Mouse (Mus musculus) intestine, embryonic 14.5 days (tissue): ENCODE data around the gene Abl1. TPM values are rescaled to one million over a fixed set of nuclear protein-coding genes. Genes with fewer than 3 reads are reported as not detected.

Source experiments
- ATAC-seq: fragments of 200-750 bp; cut with Nextera tagmentation; replicated peaks from 2 replicates; pipeline ENCODE4 v1.8.0; 2017; ENCODE audit warnings: low read depth, moderate number of reproducible peaks, moderate TSS enrichment, moderate library complexity; ENCODE audit not compliant: low FRiP score, low TSS enrichment
- DNase-seq: peaks from one replicate; pipeline ENCODE4 v3.0.0-alpha.2; 2018; ENCODE audit warnings: low spot score
- H3K27ac ChIP-seq: fragments of 300-500 bp; sonication (generic); 2 replicates; pipeline ENCODE4 v1.5.1; 2014; ENCODE audit warnings: low read depth, mild to moderate bottlenecking, control low read depth
- H3K27me3 ChIP-seq: fragments of 300-500 bp; sonication (generic); replicated peaks from 2 replicates; pipeline ENCODE4 v1.6.1; 2014; ENCODE audit warnings: low read length, control low read depth; ENCODE audit not compliant: control insufficient read depth, insufficient read depth
- H3K36me3 ChIP-seq: fragments of 300-500 bp; sonication (generic); 2 replicates; pipeline ENCODE4 v1.6.1; 2014; ENCODE audit warnings: low read length, control low read depth; ENCODE audit not compliant: control insufficient read depth, insufficient read depth
- H3K4me1 ChIP-seq: fragments of 300-500 bp; sonication (generic); replicated peaks from 2 replicates; pipeline ENCODE4 v1.6.1; 2014; ENCODE audit warnings: low read length, control low read depth, mixed read lengths; ENCODE audit not compliant: control insufficient read depth, insufficient read depth
- H3K4me2 ChIP-seq: fragments of 300-500 bp; sonication (generic); 2 replicates; pipeline ENCODE4 v1.6.1; 2014; ENCODE audit warnings: low read length
- H3K4me3 ChIP-seq: fragments of 300-500 bp; sonication (generic); 2 replicates; pipeline ENCODE4 v1.5.1; 2014; ENCODE audit warnings: low read depth, low read length, control low read depth, mixed read lengths
- H3K9ac ChIP-seq: fragments of 300-500 bp; sonication (generic); 2 replicates; pipeline ENCODE4 v1.6.1; 2014; ENCODE audit warnings: mild to moderate bottlenecking, low read length
- H3K9me3 ChIP-seq: fragments of 300-500 bp; sonication (generic); 2 replicates; pipeline ENCODE4 v1.6.1; 2016; ENCODE audit warnings: low read length, control low read depth; ENCODE audit not compliant: control insufficient read depth
- WGBS: fragments of 180-500 bp; shearing (Covaris S2); extraction: QIAGEN DNeasy Blood & Tissue Kit; methylation state at CpG from one replicate; pipeline ENCODE4 v1.1.7; 2014; 5-methylcytosine and 5-hydroxymethylcytosine counted together
- polyA plus RNA-seq: library from polyadenylated mRNA; unstranded; fragments of >200 nt; fragmentation: Nextera tagmentation; extraction: Ambion mirVana; gene quantifications from 2 replicates; pipeline ENCODE4 v1.2.1, GENCODE M21; 2014

Abl1 gene
- polyA plus RNA-seq, 1 experiment from 2014 or later: 48.1 TPM

GRCm38 (mm10) chr2:31822524-31823371, 134.6 kb downstream of the Abl1 start:
- Histone ChIP-seq H3K4me2 (peak overlapping the region; percentile 42), H3K27me3 (0 out of 2 replicates have a peak, but pooled peaks cover 3% of the 10 kb centered on the region), H3K4me1 (no peaks in the 10 kb centered on the region; the same call in 1 of the 2 replicates), H3K9ac (no peak overlapping the region), H3K27ac (no peak overlapping the region), H3K4me3 (0 out of 2 replicates have a peak overlapping the region, but pooled peaks have one; percentile 12), H3K9me3 (no peaks in the 10 kb centered on the region), H3K36me3 (no peaks in the 10 kb centered on the region)
- DNase-seq: peak; percentile 61
- WGBS: 13% methylated on average over 39 of the region's 39 CpGs
- 0 out of 2 replicates have a peak, but pooled peaks have one; percentile 16 for ATAC-seq

GRCm38 (mm10) chr2:31823933-31824730, 136.0 kb downstream of the Abl1 start:
- no peak for DNase-seq
- Histone ChIP-seq H3K4me3 (no peak overlapping the region), H3K9me3 (no peaks in the 10 kb centered on the region), H3K27ac (no peak overlapping the region), H3K27me3 (0 out of 2 replicates have a peak, but pooled peaks cover 3% of the 10 kb centered on the region), H3K4me2 (no peak overlapping the region), H3K4me1 (peaks cover 5% of the 10 kb centered on the region; the same call in 1 of the 2 replicates), H3K9ac (no peak overlapping the region), H3K36me3 (no peaks in the 10 kb centered on the region)
- no peak for ATAC-seq
- 82% methylated on average over 12 of the region's 15 CpGs for WGBS

GRCm38 (mm10) chr2:31825469-31825911, 137.3 kb downstream of the Abl1 start:
- H3K4me1 ChIP-seq: peaks cover 5% of the 10 kb centered on the region; the same call in 1 of the 2 replicates
- WGBS: 74% methylated on average over 16 of the region's 16 CpGs
- no peak overlapping the region for H3K27ac ChIP-seq
- H3K9me3 ChIP-seq: no peaks in the 10 kb centered on the region
- ATAC-seq: no peak
- H3K9ac ChIP-seq: no peak overlapping the region
- H3K27me3 ChIP-seq: 0 out of 2 replicates have a peak, but pooled peaks cover 3% of the 10 kb centered on the region
- H3K4me2 ChIP-seq: no peak overlapping the region
- DNase-seq: no peak
- no peaks in the 10 kb centered on the region for H3K36me3 ChIP-seq
- no peak overlapping the region for H3K4me3 ChIP-seq

GRCm38 (mm10) chr2:31826094-31827085, 138.2 kb downstream of the Abl1 start:
- Histone ChIP-seq H3K27ac (no peak overlapping the region), H3K27me3 (0 out of 2 replicates have a peak, but pooled peaks cover 3% of the 10 kb centered on the region), H3K4me3 (no peak overlapping the region), H3K36me3 (no peaks in the 10 kb centered on the region), H3K4me2 (no peak overlapping the region), H3K4me1 (peaks cover 5% of the 10 kb centered on the region; the same call in 1 of the 2 replicates), H3K9me3 (no peaks in the 10 kb centered on the region), H3K9ac (no peak overlapping the region)
- DNase-seq (no peak), ATAC-seq (no peak)
- 83% methylated on average over 14 of the region's 14 CpGs for WGBS

GRCm38 (mm10) chr2:31827877-31828276, 139.7 kb downstream of the Abl1 start:
- Histone ChIP-seq H3K9me3 (no peaks in the 10 kb centered on the region), H3K4me3 (no peak overlapping the region), H3K9ac (no peak overlapping the region), H3K27ac (no peak overlapping the region), H3K36me3 (no peaks in the 10 kb centered on the region), H3K4me1 (peaks cover 5% of the 10 kb centered on the region; the same call in 1 of the 2 replicates), H3K27me3 (no peaks in the 10 kb centered on the region), H3K4me2 (no peak overlapping the region)
- WGBS: 47% methylated on average over 7 of the region's 7 CpGs
- ATAC-seq (no peak), DNase-seq (no peak)

- no peak overlapping the region for H3K4me2 ChIP-seq
- H3K4me3 ChIP-seq: no peak overlapping the region
- no peak for DNase-seq
- no peaks in the 10 kb centered on the region for H3K36me3 ChIP-seq
- no peak overlapping the region for H3K9ac ChIP-seq
- 0 out of 2 replicates have a peak, but pooled peaks cover 5% of the 10 kb centered on the region for H3K4me1 ChIP-seq
- ATAC-seq: no peak
- no peak overlapping the region for H3K27ac ChIP-seq
- no peaks in the 10 kb centered on the region for H3K27me3 ChIP-seq
- H3K9me3 ChIP-seq: no peaks in the 10 kb centered on the region
- 16% methylated on average over 4 of the region's 4 CpGs for WGBS
Measured at GRCm38 (mm10) chr2:31828311-31828825, 140.2 kb downstream of the Abl1 start.

- H3K9ac ChIP-seq: no peak overlapping the region
- H3K4me3 ChIP-seq: no peak overlapping the region
- H3K4me2 ChIP-seq: no peak overlapping the region
- no peaks in the 10 kb centered on the region for H3K4me1 ChIP-seq
- no peaks in the 10 kb centered on the region for H3K27me3 ChIP-seq
- no peak for DNase-seq
- H3K36me3 ChIP-seq: no peaks in the 10 kb centered on the region
- H3K9me3 ChIP-seq: no peaks in the 10 kb centered on the region
- 64% methylated on average over 10 of the region's 10 CpGs for WGBS
- no peak overlapping the region for H3K27ac ChIP-seq
- ATAC-seq: no peak
Measured at GRCm38 (mm10) chr2:31836091-31836490, 147.9 kb downstream of the Abl1 start.
